Mouse (Mus musculus) myocyte (in vitro differentiated cells): Measurements from ENCODE around the gene Gm13078. TPM values are rescaled to one million over a fixed set of nuclear protein-coding genes. Genes with fewer than 3 reads are reported as not detected.

ENCODE experiments used
- H3K27me3 ChIP-seq: one replicate; pipeline ENCODE4 v1.6.1; 2011; ENCODE audit not compliant: control insufficient read depth, insufficient read depth, insufficient read length
- H3K36me3 ChIP-seq: one replicate; pipeline ENCODE4 v1.6.1; 2011; ENCODE audit not compliant: control insufficient read depth, insufficient read depth
- H3K4me2 ChIP-seq: one replicate; pipeline ENCODE4 v1.6.1; 2011; ENCODE audit warnings: low read depth, control low read depth
- H3K4me3 ChIP-seq: one replicate; pipeline ENCODE4 v1.5.1; 2011; ENCODE audit warnings: mild to moderate bottlenecking, control low read depth, moderate library complexity
- H3K79me2 ChIP-seq: one replicate; pipeline ENCODE4 v1.6.1; 2011; ENCODE audit not compliant: control insufficient read depth, insufficient read depth
- H3ac ChIP-seq: one replicate; pipeline ENCODE4 v1.6.1; 2011; ENCODE audit not compliant: control insufficient read depth, insufficient read length
- CEBPB ChIP-seq: IDR thresholded peaks from 2 replicates; pipeline ENCODE4 v1.6.1; 2011; ENCODE audit warnings: mild to moderate bottlenecking, moderate library complexity; ENCODE audit not compliant: poor library complexity, insufficient read depth, severe bottlenecking
- MAX ChIP-seq: IDR thresholded peaks from one replicate; pipeline ENCODE4 v1.6.1; 2011; ENCODE audit warnings: low read depth, mild to moderate bottlenecking, control low read depth
- MYOD1 ChIP-seq, 3 experiments: IDR thresholded peaks; one replicate each; pipeline ENCODE4 v1.6.1; 2011; ENCODE audit warnings: control low read depth in 2 of 3, low read depth in 2 of 3, mild to moderate bottlenecking in 2 of 3, moderate library complexity in 1 of 3; ENCODE audit not compliant: insufficient read length in 2 of 3, control insufficient read depth in 1 of 3
- MYOG ChIP-seq, 3 experiments: IDR thresholded peaks; one replicate each; pipeline ENCODE4 v1.6.1; 2011; ENCODE audit warnings: control low read depth in 2 of 3, low read depth in 2 of 3, mild to moderate bottlenecking in 2 of 3; ENCODE audit not compliant: insufficient read length in 2 of 3, control insufficient read depth in 1 of 3, insufficient read depth in 1 of 3
- POLR2A ChIP-seq: IDR thresholded peaks from one replicate; pipeline ENCODE4 v1.6.1; 2011; ENCODE audit warnings: low read depth, mild to moderate bottlenecking, control low read depth, moderate library complexity; ENCODE audit not compliant: insufficient read length
- POLR2AphosphoS2 ChIP-seq: IDR thresholded peaks from one replicate; pipeline ENCODE4 v1.6.1; 2011; ENCODE audit warnings: low read depth, control low read depth; ENCODE audit not compliant: insufficient read length
- REST ChIP-seq: IDR thresholded peaks from one replicate; pipeline ENCODE4 v1.6.1; 2011; ENCODE audit warnings: mild to moderate bottlenecking, control low read depth, moderate library complexity; ENCODE audit not compliant: insufficient read depth, insufficient read length
- TCF12 ChIP-seq: IDR thresholded peaks from one replicate; pipeline ENCODE4 v1.6.1; 2011; ENCODE audit warnings: mild to moderate bottlenecking, control low read depth; ENCODE audit not compliant: poor library complexity, insufficient read depth, severe bottlenecking
- TCF3 ChIP-seq: IDR thresholded peaks from one replicate; pipeline ENCODE4 v1.6.1; 2011; ENCODE audit warnings: low read depth, control low read depth; ENCODE audit not compliant: insufficient read length
- USF1 ChIP-seq: IDR thresholded peaks from one replicate; pipeline ENCODE4 v1.6.1; 2011; ENCODE audit warnings: low read depth, mild to moderate bottlenecking, control low read depth, moderate library complexity
- polyA plus RNA-seq: library from polyadenylated mRNA; unstranded; fragments of >200 nt; fragmentation: generic; extraction: Trizol; gene quantifications from one replicate; pipeline ENCODE4 v1.2.1, GENCODE M21; 2012; ENCODE audit warnings: missing spikeins

Gm13078 gene
- polyA plus RNA-seq: not detected

GRCm38 (mm10) chr4:143719155-143719554, at the start of gene Gm13078:
Gm13078 (plus strand) TSS chr4:143719455.
- H3K36me3 ChIP-seq: no peaks in the 10 kb centered on the region
- no peaks in the 10 kb centered on the region for H3K79me2 ChIP-seq
- no peak within 1 kb of the TSS for H3ac ChIP-seq
- TF ChIP-seq POLR2A (no peak), REST (no peak), USF1 (no peak), MAX (no peak), MYOD1 (IDR thresholded peaks at IDR 0.05; ENCODE audit: control insufficient read depth in 1 of 3, insufficient read length in 2 of 3, low read depth in 2 of 3) (no peak), MYOG (IDR thresholded peaks at IDR 0.05; ENCODE audit: control insufficient read depth in 1 of 3, insufficient read depth in 1 of 3, insufficient read length in 2 of 3, low read depth in 2 of 3) (no peak)
- no peak within 1 kb of the TSS for H3K4me2 ChIP-seq
- no peak within 1 kb of the TSS for H3K4me3 ChIP-seq
- no peaks in the 10 kb centered on the region for H3K27me3 ChIP-seq

- Histone ChIP-seq H3K4me2 (no peak within 1 kb of the TSS), H3K27me3 (no peaks in the 10 kb centered on the region), H3K79me2 (no peaks in the 10 kb centered on the region), H3ac (no peak within 1 kb of the TSS), H3K36me3 (no peaks in the 10 kb centered on the region), H3K4me3 (no peak within 1 kb of the TSS)
- TF ChIP-seq POLR2AphosphoS2 (no peak), TCF3 (no peak), POLR2A (no peak), MYOD1 (IDR thresholded peaks at IDR 0.05; ENCODE audit: control insufficient read depth in 1 of 3, insufficient read length in 2 of 3, low read depth in 2 of 3) (no peak), TCF12 (no peak), MYOG (IDR thresholded peaks at IDR 0.05; ENCODE audit: control insufficient read depth in 1 of 3, insufficient read depth in 1 of 3, insufficient read length in 2 of 3, low read depth in 2 of 3) (no peak), REST (no peak), CEBPB (no peak), USF1 (no peak)
Measured at GRCm38 (mm10) chr4:143702611-143703010, 16.6 kb upstream of the Gm13078 start, which contains the start of gene Gm13089. Gm13089 (minus strand) TSS chr4:143702711.

Other genes starting within 250 kb of the Gm13078 start
- gene Gm13043, start 208.1 kb upstream of the Gm13078 start, polyA plus RNA-seq: not detected
- not detected for gene Gm13040, start 183.5 kb upstream of the Gm13078 start, polyA plus RNA-seq
- not detected for gene BC080695, start 167.8 kb upstream of the Gm13078 start, polyA plus RNA-seq
- gene Gm13057, start 167.7 kb upstream of the Gm13078 start, polyA plus RNA-seq: not detected
- not detected for gene Gm13083, start 104.5 kb upstream of the Gm13078 start, polyA plus RNA-seq
- not detected for gene Gm13088, start 62.2 kb upstream of the Gm13078 start, polyA plus RNA-seq
- gene Gm13089, start 16.7 kb upstream of the Gm13078 start, polyA plus RNA-seq: not detected
- gene Gm13023, start 69.9 kb downstream of the Gm13078 start, polyA plus RNA-seq: not detected
- gene Gm13084, start 96.6 kb downstream of the Gm13078 start, polyA plus RNA-seq: not detected
- not detected for gene Gm13103, start 127.0 kb downstream of the Gm13078 start, polyA plus RNA-seq
- not detected for gene Pramef6, start 180.9 kb downstream of the Gm13078 start, polyA plus RNA-seq
- gene Pramef25, start 231.6 kb downstream of the Gm13078 start, polyA plus RNA-seq: not detected
- not detected for gene Gm13101, start 247.5 kb downstream of the Gm13078 start, polyA plus RNA-seq